Mouse (Mus musculus) c-Kit-positive CD71-positive TER-119-negative erythroid progenitor cells, embryonic 14.5 days (primary cell): ENCODE measurements around the gene Dydc2.

Experiments
- DNase-seq: peaks from one replicate; pipeline ENCODE4 v3.0.0-alpha.2; 2013; ENCODE audit warnings: low read depth

The Dydc2 gene

DNA sequence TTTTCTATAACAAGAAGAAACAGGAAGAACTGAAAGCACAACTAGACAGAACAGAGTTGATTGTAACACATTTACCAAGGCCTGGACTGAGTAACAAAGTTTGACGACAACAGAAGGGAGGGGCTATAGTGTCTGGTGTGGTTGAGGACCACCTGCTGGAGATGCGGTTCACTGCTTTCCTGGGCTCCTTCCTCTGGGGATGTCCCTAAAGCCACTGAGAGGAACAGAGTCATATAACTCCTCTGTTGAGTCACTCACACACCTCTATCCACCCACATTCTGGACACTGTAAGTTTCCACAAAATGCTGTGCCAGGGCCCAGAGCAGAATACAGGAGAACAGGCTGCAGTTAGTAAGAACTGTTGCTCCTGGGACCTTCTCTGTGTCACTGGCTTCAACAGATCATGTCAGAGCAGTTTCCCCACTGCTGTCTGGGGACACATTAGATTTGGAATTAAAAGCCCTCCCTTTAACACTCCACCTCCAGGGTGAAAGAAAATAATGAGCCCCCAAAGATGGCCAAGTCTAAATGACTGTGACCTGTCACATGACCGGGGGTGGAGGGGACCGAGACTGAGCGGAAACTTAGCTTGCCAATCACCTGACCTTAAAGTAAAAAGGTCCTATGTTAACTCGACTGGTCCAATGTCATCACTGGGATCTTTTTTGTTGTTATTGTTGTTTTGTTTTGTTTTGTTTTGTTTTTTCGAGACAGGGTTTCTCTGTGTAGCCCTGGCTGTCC lies 68.9 kb downstream of the Dydc2 start:
- no peak for DNase-seq
